Mouse (Mus musculus) C2C12 (cell line): ENCODE results near the gene Mgll. TPM values are rescaled to one million over a fixed set of nuclear protein-coding genes. Genes with fewer than 3 reads are reported as not detected.

Experiments used
- H3K27me3 ChIP-seq: one replicate; pipeline ENCODE4 v1.6.1; 2011; ENCODE audit not compliant: control insufficient read depth, insufficient read depth, insufficient read length
- H3K36me3 ChIP-seq: one replicate; pipeline ENCODE4 v1.6.1; 2011; ENCODE audit not compliant: control insufficient read depth, insufficient read depth
- H3K4me3 ChIP-seq: one replicate; pipeline ENCODE4 v1.5.1; 2011; ENCODE audit warnings: mild to moderate bottlenecking, control low read depth; ENCODE audit not compliant: poor library complexity, insufficient read depth, severe bottlenecking
- H3K79me2 ChIP-seq: one replicate; pipeline ENCODE4 v1.6.1; 2011; ENCODE audit not compliant: control insufficient read depth, insufficient read depth
- H3K79me3 ChIP-seq: one replicate; pipeline ENCODE4 v1.6.1; 2011; ENCODE audit warnings: low read depth, control low read depth
- H3ac ChIP-seq: one replicate; pipeline ENCODE3; 2011; ENCODE audit warnings: low read depth; ENCODE audit not compliant: control insufficient read depth, insufficient read length
- CEBPB ChIP-seq: IDR thresholded peaks from one replicate; pipeline ENCODE4 v1.6.1; 2011; ENCODE audit warnings: low read depth, mild to moderate bottlenecking, control low read depth, moderate library complexity
- CTCF ChIP-seq: IDR thresholded peaks from one replicate; pipeline ENCODE4 v1.5.1; 2011; ENCODE audit not compliant: control insufficient read depth, insufficient read depth, insufficient read length
- FOSL1 ChIP-seq: IDR thresholded peaks from one replicate; pipeline ENCODE4 v1.8.0; 2011; ENCODE audit warnings: mild to moderate bottlenecking, low read length; ENCODE audit not compliant: poor library complexity, insufficient read depth, severe bottlenecking
- MAX ChIP-seq: IDR thresholded peaks from one replicate; pipeline ENCODE4 v1.6.1; 2011; ENCODE audit warnings: mild to moderate bottlenecking, control low read depth
- MYOD1 ChIP-seq: IDR thresholded peaks from one replicate; pipeline ENCODE4 v1.6.1; 2011; ENCODE audit warnings: low read depth; ENCODE audit not compliant: control insufficient read depth, insufficient read length
- MYOG ChIP-seq: IDR thresholded peaks from one replicate; pipeline ENCODE4 v1.6.1; 2011; ENCODE audit not compliant: control insufficient read depth, insufficient read length; ENCODE audit errors: extremely low read depth
- USF1 ChIP-seq: IDR thresholded peaks from one replicate; pipeline ENCODE4 v1.6.1; 2011; ENCODE audit warnings: low read depth, mild to moderate bottlenecking, control low read depth, moderate library complexity
- polyA plus RNA-seq: library from polyadenylated mRNA; unstranded; fragments of >200 nt; fragmentation: generic; extraction: Trizol; gene quantifications from one replicate; pipeline ENCODE4 v1.2.1, GENCODE M21; 2012; ENCODE audit warnings: missing spikeins

Gene Mgll
- polyA plus RNA-seq, 1 experiment = 1.3 TPM

DNA sequence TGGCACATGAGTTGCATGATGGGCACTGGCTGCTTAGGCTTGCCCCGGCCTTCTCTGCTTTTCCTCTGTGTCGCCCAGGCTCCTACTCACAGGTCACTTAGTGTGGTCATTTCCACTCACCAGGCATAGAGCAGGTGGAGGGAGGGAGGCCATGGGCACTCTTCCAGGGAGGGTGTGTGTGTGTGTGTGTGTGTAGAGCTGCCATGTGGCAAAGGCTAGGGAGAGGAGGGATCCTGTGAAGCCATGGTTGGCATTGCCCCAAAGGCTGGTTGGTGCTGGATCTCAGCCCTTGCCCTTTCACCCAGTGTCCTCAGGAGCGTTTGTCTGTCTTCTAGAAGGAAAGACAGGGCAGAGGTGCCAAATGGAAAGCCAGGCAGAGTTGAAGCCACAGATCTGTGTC is 7.8 kb downstream of the Mgll start:
- TF ChIP-seq MAX (no peak), MYOG (no peak), CEBPB (no peak), USF1 (no peak), MYOD1 (no peak), CTCF (no peak), FOSL1 (no peak)
- no peaks in the 10 kb centered on the region for H3K36me3 ChIP-seq

DNA sequence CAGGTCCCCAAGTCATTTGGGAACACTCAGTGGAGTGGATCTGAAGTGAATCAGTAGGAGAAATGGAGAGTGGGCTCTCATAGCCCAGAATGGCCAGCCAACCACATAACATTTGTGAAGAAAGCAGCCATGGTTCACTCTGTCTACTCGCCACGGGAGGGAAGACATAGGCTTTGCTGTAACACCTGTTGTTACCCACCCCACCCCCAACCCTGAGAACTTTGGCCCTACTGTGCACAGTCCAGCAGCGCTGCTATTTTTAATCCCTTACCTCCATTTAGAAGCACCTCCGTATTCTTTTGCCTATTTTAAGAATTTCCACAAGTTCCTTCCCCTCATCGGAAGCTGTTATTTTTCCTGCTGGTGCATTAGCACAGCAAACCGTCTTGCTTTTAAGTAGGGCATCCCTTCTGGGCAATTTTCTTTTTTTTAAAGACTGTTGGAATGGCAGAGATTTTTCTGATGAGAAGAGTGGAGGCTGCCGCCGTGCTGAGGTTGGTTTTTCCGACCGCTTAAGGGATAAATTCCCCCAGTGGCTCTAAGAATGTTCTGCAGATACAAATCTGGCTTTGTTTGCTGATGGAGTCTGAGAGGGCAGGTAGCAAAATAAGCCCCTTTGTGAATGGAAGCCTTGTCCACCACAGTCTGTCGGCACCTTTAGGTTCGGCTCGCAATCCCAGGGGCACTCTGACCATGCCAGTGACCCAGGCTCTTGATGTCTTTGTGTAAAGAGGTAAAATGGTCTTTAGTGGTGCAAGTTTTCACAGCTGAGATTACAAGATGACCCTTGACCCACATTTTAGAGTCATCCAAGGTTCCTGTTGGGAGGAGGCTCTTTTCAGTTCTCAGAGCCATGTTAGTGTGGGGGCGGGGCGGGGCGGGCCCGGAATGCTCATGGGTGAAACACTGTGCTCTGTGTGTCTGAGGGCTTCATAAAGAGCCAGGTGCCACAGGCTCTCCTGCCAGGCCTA is 8.7 kb downstream of the Mgll start:
- Histone ChIP-seq H3K79me2 (no peaks in the 10 kb centered on the region), H3K27me3 (no peaks in the 10 kb centered on the region)
- TF ChIP-seq MYOG (no peak), MAX (no peak)

More for the DNA sequence above, 7.8 kb downstream of the Mgll start:
- Histone ChIP-seq H3K79me3 (no peaks in the 10 kb centered on the region), H3K27me3 (peaks cover 6% of the 10 kb centered on the region), H3ac (no peak overlapping the region), H3K4me3 (peak overlapping the region; percentile 11), H3K79me2 (no peaks in the 10 kb centered on the region)

DNA sequence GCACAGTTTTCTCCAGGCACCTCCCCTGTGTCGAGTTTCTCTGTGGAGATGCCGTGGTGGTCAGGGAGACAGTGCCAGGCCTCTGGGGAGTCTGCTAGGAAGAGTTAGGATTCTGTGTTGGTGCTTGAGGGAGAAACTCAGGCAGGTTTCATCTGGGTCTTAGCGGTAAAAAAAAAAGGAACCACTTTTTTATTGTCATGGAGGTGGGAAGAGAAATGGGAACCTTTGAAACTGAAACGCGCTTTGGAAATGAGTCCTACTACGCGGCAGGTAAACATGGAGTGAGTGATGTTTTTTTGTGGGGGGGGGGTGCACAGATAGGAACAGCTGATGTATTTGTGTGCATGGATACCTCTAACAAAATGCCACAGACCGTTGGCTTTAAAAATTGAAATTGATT is 12.1 kb downstream of the Mgll start:
- TF ChIP-seq MYOD1 = no peak
- no peak for TF ChIP-seq FOSL1
- no peak for TF ChIP-seq MYOG
- TF ChIP-seq MAX = no peak
- no peak for TF ChIP-seq CEBPB
- no peak for TF ChIP-seq CTCF
- no peak for TF ChIP-seq USF1
- peaks cover 13% of the 10 kb centered on the region for H3K27me3 ChIP-seq
- no peak overlapping the region for H3K4me3 ChIP-seq
- H3K79me3 ChIP-seq = no peaks in the 10 kb centered on the region
- H3K79me2 ChIP-seq = no peaks in the 10 kb centered on the region
- no peak overlapping the region for H3ac ChIP-seq
- no peaks in the 10 kb centered on the region for H3K36me3 ChIP-seq

More for the DNA sequence above, 8.7 kb downstream of the Mgll start:
- no peak overlapping the region for H3ac ChIP-seq
- no peaks in the 10 kb centered on the region for H3K36me3 ChIP-seq
- H3K79me3 ChIP-seq = no peaks in the 10 kb centered on the region
- no peak overlapping the region for H3K4me3 ChIP-seq

DNA sequence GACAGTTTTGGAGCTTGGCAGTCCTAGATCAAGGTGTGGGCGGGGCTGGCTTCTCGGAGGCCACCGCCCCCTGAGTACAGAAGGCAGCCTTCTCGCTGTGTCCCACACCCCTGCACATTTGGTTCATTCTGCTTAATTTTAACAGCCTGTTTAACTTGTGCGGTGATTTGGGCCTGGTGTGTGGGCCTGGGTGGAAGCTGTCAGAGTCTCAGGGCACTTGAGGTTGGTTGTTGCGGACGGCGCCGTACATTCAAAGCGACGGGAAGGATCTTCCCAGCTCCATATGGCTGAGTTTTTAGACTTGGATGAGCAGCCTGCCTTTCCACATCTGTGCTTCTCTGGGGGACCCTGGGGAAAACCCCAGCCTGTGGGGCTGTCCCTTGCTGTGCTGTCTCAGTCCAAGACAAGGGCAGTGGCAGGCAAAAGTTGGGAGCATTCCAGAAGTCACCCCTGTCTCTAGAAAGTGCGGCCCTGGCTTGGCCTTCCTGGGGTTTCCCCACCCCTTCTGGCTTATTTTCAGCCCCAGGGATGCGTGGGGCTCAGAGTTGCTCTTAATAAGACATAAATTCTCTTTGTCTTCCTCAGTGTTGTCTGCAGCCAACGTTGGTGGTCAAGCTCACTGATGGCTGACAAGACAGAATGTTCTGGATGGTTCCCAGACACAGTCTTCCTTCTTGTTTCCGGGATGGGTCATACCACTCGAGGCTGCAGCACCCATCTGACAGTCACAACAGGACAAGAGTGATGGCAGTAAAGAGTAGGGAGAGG is 12.7 kb downstream of the Mgll start:
- Histone ChIP-seq H3K79me3 (no peaks in the 10 kb centered on the region), H3K27me3 (peaks cover 18% of the 10 kb centered on the region), H3K79me2 (no peaks in the 10 kb centered on the region), H3K4me3 (no peak overlapping the region), H3ac (no peak overlapping the region), H3K36me3 (no peaks in the 10 kb centered on the region)
- no peak for TF ChIP-seq MYOG
- no peak for TF ChIP-seq CTCF
- TF ChIP-seq MYOD1 = no peak
- no peak for TF ChIP-seq USF1
- TF ChIP-seq MAX = no peak
- TF ChIP-seq CEBPB = no peak
- TF ChIP-seq FOSL1 = no peak

DNA sequence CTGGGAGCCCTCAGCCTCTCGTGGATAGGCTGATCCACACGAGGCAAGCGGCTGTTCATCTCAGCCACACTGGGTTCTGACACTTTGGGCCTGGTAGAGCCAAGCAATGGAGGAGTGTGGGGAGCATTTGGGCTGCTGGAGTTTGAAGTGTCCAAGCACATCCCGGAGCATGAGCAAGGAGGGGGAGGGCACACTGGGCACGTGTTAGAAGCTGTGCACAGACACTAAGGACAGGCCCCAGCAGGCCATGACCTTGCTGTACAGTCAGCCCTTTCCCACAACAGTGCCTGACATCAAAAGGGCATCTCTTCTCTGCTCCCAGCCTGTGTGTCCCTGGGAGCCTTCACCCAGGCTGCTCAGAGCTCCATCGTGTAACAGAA is 13.3 kb downstream of the Mgll start:
- Histone ChIP-seq H3K79me3 (no peaks in the 10 kb centered on the region), H3K27me3 (peaks cover 20% of the 10 kb centered on the region), H3K4me3 (no peak overlapping the region), H3K79me2 (no peaks in the 10 kb centered on the region), H3K36me3 (no peaks in the 10 kb centered on the region), H3ac (no peak overlapping the region)
- TF ChIP-seq MYOG = no peak
- no peak for TF ChIP-seq FOSL1
- no peak for TF ChIP-seq CTCF
- TF ChIP-seq USF1 = no peak
- TF ChIP-seq MAX = no peak
- TF ChIP-seq MYOD1 = no peak
- TF ChIP-seq CEBPB = no peak
